Mouse (Mus musculus) heart, embryonic 14.5 days (tissue): ENCODE data around the gene Scube1. TPM values are rescaled to one million over a fixed set of nuclear protein-coding genes. Genes with fewer than 3 reads are reported as not detected.

ENCODE experiments used
- ATAC-seq: fragments of 200-750 bp; cut with Nextera tagmentation; 2 replicates; pipeline ENCODE4 v1.8.0; 2017; ENCODE audit warnings: low read depth, moderate TSS enrichment; ENCODE audit not compliant: insufficient number of reproducible peaks, insufficient read depth, low FRiP score
- H3K27ac ChIP-seq, 2 experiments: fragments of 200-500 bp in 1 of 2; fragments of 300-500 bp in 1 of 2; sonication (generic) in 1 of 2; replicated peaks in 1 of 2; 2 replicates each; pipeline ENCODE4 v1.5.1; 2012 to 2014; ENCODE audit warnings: low read depth in 2 of 2, low read length in 2 of 2, control low read depth in 1 of 2, mild to moderate bottlenecking in 1 of 2, mixed read lengths in 1 of 2; ENCODE audit not compliant: control insufficient read depth in 1 of 2, insufficient read depth in 1 of 2
- H3K27me3 ChIP-seq: fragments of 300-500 bp; sonication (generic); 2 replicates; pipeline ENCODE4 v1.6.1; 2014; ENCODE audit warnings: mild to moderate bottlenecking, low read length, control low read depth; ENCODE audit not compliant: control insufficient read depth, insufficient read depth
- H3K36me3 ChIP-seq: fragments of 300-500 bp; sonication (generic); 2 replicates; pipeline ENCODE4 v1.6.1; 2014; ENCODE audit warnings: mild to moderate bottlenecking, control low read depth, low read length, mixed read lengths; ENCODE audit not compliant: control insufficient read depth, insufficient read depth
- H3K4me1 ChIP-seq, 2 experiments: fragments of 200-500 bp in 1 of 2; fragments of 300-500 bp in 1 of 2; sonication (generic) in 1 of 2; 2 replicates each; pipeline ENCODE4 v1.6.1; 2012 to 2014; ENCODE audit warnings: low read length in 2 of 2, control low read depth in 1 of 2, mixed read lengths in 1 of 2; ENCODE audit not compliant: control insufficient read depth in 2 of 2, insufficient read depth in 2 of 2
- H3K4me2 ChIP-seq: fragments of 300-500 bp; sonication (generic); 2 replicates; pipeline ENCODE4 v1.6.1; 2014; ENCODE audit warnings: mild to moderate bottlenecking, low read length
- H3K4me3 ChIP-seq, 2 experiments: fragments of 200-500 bp in 1 of 2; fragments of 300-500 bp in 1 of 2; sonication (generic) in 1 of 2; 2 replicates each; pipeline ENCODE4 v1.5.1; 2012 to 2014; ENCODE audit warnings: low read length in 2 of 2, mild to moderate bottlenecking in 2 of 2, control low read depth in 1 of 2, low read depth in 1 of 2, moderate library complexity in 1 of 2; ENCODE audit not compliant: control insufficient read depth in 1 of 2, insufficient read depth in 1 of 2
- H3K9ac ChIP-seq: fragments of 300-500 bp; sonication (generic); 2 replicates; pipeline ENCODE4 v1.6.1; 2014; ENCODE audit warnings: mild to moderate bottlenecking, low read length
- H3K9me3 ChIP-seq: fragments of 300-500 bp; sonication (generic); 2 replicates; pipeline ENCODE4 v1.6.1; 2016; ENCODE audit warnings: low read length, control low read depth; ENCODE audit not compliant: control insufficient read depth
- WGBS: fragments of 180-500 bp; shearing (Covaris S2); extraction: QIAGEN DNeasy Blood & Tissue Kit; methylation state at CpG from one replicate; pipeline ENCODE4 v1.1.7; 2014; 5-methylcytosine and 5-hydroxymethylcytosine counted together
- polyA plus RNA-seq: library from polyadenylated mRNA; unstranded; fragments of >200 nt; fragmentation: Nextera tagmentation; extraction: Ambion mirVana; gene quantifications from 2 replicates; pipeline ENCODE4 v1.2.1, GENCODE M21; 2014

Scube1 gene
- polyA plus RNA-seq, 1 experiment from 2014 or later, result 7.4 TPM

- 66% methylated on average over 23 of the region's 23 CpGs for WGBS
- no peak for ATAC-seq
- Histone ChIP-seq H3K9me3 (no peaks in the 10 kb centered on the region), H3K27me3 (no peaks in the 10 kb centered on the region), H3K27ac (no peak overlapping the region), H3K9ac (no peak overlapping the region), H3K4me2 (no peak overlapping the region), H3K4me3 (no peak overlapping the region), H3K36me3 (no peaks in the 10 kb centered on the region), H3K4me1 (peaks cover 5 to 14% of the 10 kb centered on the region in 2 experiments)
Measured at GRCm38 (mm10) chr15:83709889-83710774, 14.7 kb downstream of the Scube1 start.

GRCm38 (mm10) chr15:83706528-83707199, 18.2 kb downstream of the Scube1 start:
- Histone ChIP-seq H3K4me3 (no peak overlapping the region), H3K4me2 (no peak overlapping the region), H3K4me1 (peaks cover 8 to 14% of the 10 kb centered on the region in 2 experiments), H3K27ac (peak overlapping the region; percentile 10 to 67), H3K36me3 (no peaks in the 10 kb centered on the region), H3K27me3 (no peaks in the 10 kb centered on the region), H3K9ac (0 out of 2 replicates have a peak overlapping the region, but pooled peaks have one; percentile 7), H3K9me3 (no peaks in the 10 kb centered on the region)
- WGBS, result 43% methylated on average over 9 of the region's 10 CpGs
- peak; percentile 77 for ATAC-seq

GRCm38 (mm10) chr15:83700593-83700923, 24.3 kb downstream of the Scube1 start:
- 64% methylated on average over 13 of the region's 13 CpGs for WGBS
- H3K9ac ChIP-seq, result no peak overlapping the region
- H3K4me3 ChIP-seq, result no peak overlapping the region
- peaks cover 21 to 22% of the 10 kb centered on the region in 2 experiments for H3K4me1 ChIP-seq
- no peaks in the 10 kb centered on the region for H3K36me3 ChIP-seq
- no peak for ATAC-seq
- no peak overlapping the region for H3K4me2 ChIP-seq
- no peak overlapping the region for H3K27ac ChIP-seq
- no peaks in the 10 kb centered on the region for H3K9me3 ChIP-seq
- H3K27me3 ChIP-seq, result 0 out of 2 replicates have a peak, but pooled peaks cover 5% of the 10 kb centered on the region

- Histone ChIP-seq H3K4me1 (peaks cover 23 to 24% of the 10 kb centered on the region in 2 experiments), H3K36me3 (no peaks in the 10 kb centered on the region), H3K9me3 (no peaks in the 10 kb centered on the region), H3K27ac (no peak overlapping the region), H3K9ac (no peak overlapping the region), H3K4me3 (no peak overlapping the region), H3K27me3 (0 out of 2 replicates have a peak, but pooled peaks cover 5% of the 10 kb centered on the region), H3K4me2 (no peak overlapping the region)
- 58% methylated on average over 11 of the region's 11 CpGs for WGBS
- no peak for ATAC-seq
Measured at GRCm38 (mm10) chr15:83699834-83700592, 24.8 kb downstream of the Scube1 start.

GRCm38 (mm10) chr15:83699132-83699833, 25.5 kb downstream of the Scube1 start:
- Histone ChIP-seq H3K27me3 (0 out of 2 replicates have a peak, but pooled peaks cover 5% of the 10 kb centered on the region), H3K9me3 (no peaks in the 10 kb centered on the region), H3K27ac (no peak overlapping the region), H3K9ac (no peak overlapping the region), H3K4me2 (no peak overlapping the region), H3K36me3 (no peaks in the 10 kb centered on the region), H3K4me3 (no peak overlapping the region), H3K4me1 (peaks cover 21 to 27% of the 10 kb centered on the region in 2 experiments)
- WGBS, result 73% methylated on average over 20 of the region's 20 CpGs
- ATAC-seq, result no peak

- no peaks in the 10 kb centered on the region for H3K9me3 ChIP-seq
- WGBS, result 48% methylated on average over 14 of the region's 14 CpGs
- no peak overlapping the region for H3K4me3 ChIP-seq
- peak overlapping the region; percentile 61 to 73; a peak in 3 of 4 replicates for H3K27ac ChIP-seq
- H3K27me3 ChIP-seq, result 0 out of 2 replicates have a peak, but pooled peaks cover 5% of the 10 kb centered on the region
- peaks cover 32 to 38% of the 10 kb centered on the region in 2 experiments for H3K4me1 ChIP-seq
- no peaks in the 10 kb centered on the region for H3K36me3 ChIP-seq
- 0 out of 2 replicates have a peak overlapping the region, but pooled peaks have one; percentile 18 for H3K4me2 ChIP-seq
- H3K9ac ChIP-seq, result no peak overlapping the region
- no peak for ATAC-seq
Measured at GRCm38 (mm10) chr15:83696681-83697381, 28.0 kb downstream of the Scube1 start.
